Mouse (Mus musculus) lung, postnatal 0 days (tissue): ENCODE results near the gene Crygc. TPM values are rescaled to one million over a fixed set of nuclear protein-coding genes. Genes with fewer than 3 reads are reported as not detected.

ENCODE experiments used
- ATAC-seq: fragments of 200-750 bp; cut with Nextera tagmentation; 2 replicates; pipeline ENCODE4 v1.8.0; 2017; ENCODE audit warnings: moderate library complexity
- DNase-seq: peaks from one replicate; pipeline ENCODE4 v3.0.0-alpha.2; 2016; ENCODE audit warnings: low spot score
- H3K27ac ChIP-seq: fragments of 300-500 bp; sonication (generic); 2 replicates; pipeline ENCODE4 v1.5.1; 2014; ENCODE audit warnings: antibody characterized with exemption, mild to moderate bottlenecking, low read length, mixed read lengths
- H3K27me3 ChIP-seq: fragments of 300-500 bp; sonication (generic); replicated peaks from 2 replicates; pipeline ENCODE4 v1.6.1; 2014; ENCODE audit warnings: low read length, mixed read lengths; ENCODE audit not compliant: insufficient read depth
- H3K36me3 ChIP-seq: fragments of 300-500 bp; sonication (generic); 2 replicates; pipeline ENCODE4 v1.6.1; 2014; ENCODE audit warnings: low read length, mixed read lengths; ENCODE audit not compliant: insufficient read depth
- H3K4me1 ChIP-seq: fragments of 300-500 bp; sonication (generic); 2 replicates; pipeline ENCODE4 v1.6.1; 2014; ENCODE audit warnings: antibody characterized with exemption, low read depth, low read length, mixed read lengths; ENCODE audit not compliant: insufficient read depth
- H3K4me2 ChIP-seq: fragments of 300-500 bp; sonication (generic); replicated peaks from 2 replicates; pipeline ENCODE4 v1.6.1; 2014; ENCODE audit warnings: low read depth, mild to moderate bottlenecking, low read length, moderate library complexity, mixed read lengths
- H3K4me3 ChIP-seq: fragments of 300-500 bp; sonication (generic); 2 replicates; pipeline ENCODE4 v1.5.1; 2014; ENCODE audit warnings: low read depth, low read length
- H3K9ac ChIP-seq: fragments of 300-500 bp; sonication (generic); replicated peaks from 2 replicates; pipeline ENCODE4 v1.6.1; 2014; ENCODE audit warnings: low read depth, mild to moderate bottlenecking
- H3K9me3 ChIP-seq: fragments of 300-500 bp; sonication (generic); 2 replicates; pipeline ENCODE4 v1.6.1; 2016; ENCODE audit warnings: low read length, mixed read lengths
- CTCF ChIP-seq: IDR thresholded peaks from 2 replicates; pipeline ENCODE4 v1.5.1; 2016; ENCODE audit warnings: antibody characterized with exemption, mild to moderate bottlenecking
- EP300 ChIP-seq: IDR thresholded peaks from 2 replicates; pipeline ENCODE4 v1.6.1; 2016; ENCODE audit warnings: antibody characterized with exemption, mild to moderate bottlenecking, control low read depth
- WGBS: fragments of 180-500 bp; shearing (Covaris S2); extraction: QIAGEN DNeasy Blood & Tissue Kit; methylation state at CpG from one replicate; pipeline ENCODE4 v1.1.7; 2014; 5-methylcytosine and 5-hydroxymethylcytosine counted together
- polyA plus RNA-seq: library from polyadenylated mRNA; unstranded; fragments of >200 nt; fragmentation: Nextera tagmentation; extraction: Ambion mirVana; gene quantifications from 2 replicates; pipeline ENCODE4 v1.2.1, GENCODE M21; 2015

The Crygc gene
- polyA plus RNA-seq, 1 experiment from 2014 or later = not detected

DNA sequence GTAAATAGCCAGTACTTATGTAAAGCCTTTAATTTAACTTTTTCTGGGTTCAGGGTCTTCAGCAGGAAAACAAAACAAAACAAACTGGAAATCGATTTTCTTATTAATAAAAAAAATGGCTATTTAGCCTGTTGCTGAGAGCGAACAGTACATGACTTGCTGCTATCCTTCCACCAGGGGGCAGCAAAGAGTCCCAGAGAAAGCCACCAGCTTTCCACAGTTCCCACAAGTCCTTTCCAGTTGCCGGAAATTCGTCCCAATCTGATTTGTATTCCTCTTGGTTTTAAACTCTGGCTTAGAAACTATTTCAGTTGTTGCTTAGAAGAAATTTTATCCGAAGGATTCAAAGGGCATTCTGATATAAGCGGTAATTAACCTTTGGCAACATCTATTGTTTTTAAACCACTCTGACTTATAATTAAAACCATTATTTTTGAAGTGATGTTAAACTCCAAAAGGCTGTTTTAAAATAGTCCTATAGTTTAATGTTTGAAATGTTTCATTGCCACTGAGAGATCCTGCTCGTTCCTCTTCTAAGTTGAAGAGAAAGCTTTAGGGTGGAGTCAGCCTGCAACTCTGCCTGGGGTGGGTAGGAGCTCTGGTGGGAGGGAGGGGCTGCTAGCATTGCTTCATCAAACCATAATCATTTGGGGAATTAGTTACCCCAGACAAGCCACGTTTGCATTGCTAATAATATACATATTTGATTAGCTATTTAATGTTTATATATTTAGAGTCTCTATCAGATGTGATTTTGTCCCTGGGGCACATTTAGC is 38.7 kb upstream of the Crygc start:
- ATAC-seq (peak; percentile 72), DNase-seq (peak; percentile 88)
- WGBS = 8% methylated on average over 8 of the region's 8 CpGs
- H3K27ac ChIP-seq = peak overlapping the region; percentile 20; the same call in 1 of the 2 replicates
- TF ChIP-seq EP300 = peak; percentile 37; the same call in 1 of the 2 replicates
- peak; percentile 90 for TF ChIP-seq CTCF
- H3K9me3 ChIP-seq = no peaks in the 10 kb centered on the region
- H3K4me1 ChIP-seq = peaks cover 3% of the 10 kb centered on the region; the same call in 1 of the 2 replicates
- peak overlapping the region; percentile 8; the same call in 1 of the 2 replicates for H3K4me3 ChIP-seq
- peak overlapping the region; percentile 31 for H3K4me2 ChIP-seq
- no peak overlapping the region for H3K9ac ChIP-seq
- H3K36me3 ChIP-seq = no peaks in the 10 kb centered on the region
- H3K27me3 ChIP-seq = no peaks in the 10 kb centered on the region

DNA sequence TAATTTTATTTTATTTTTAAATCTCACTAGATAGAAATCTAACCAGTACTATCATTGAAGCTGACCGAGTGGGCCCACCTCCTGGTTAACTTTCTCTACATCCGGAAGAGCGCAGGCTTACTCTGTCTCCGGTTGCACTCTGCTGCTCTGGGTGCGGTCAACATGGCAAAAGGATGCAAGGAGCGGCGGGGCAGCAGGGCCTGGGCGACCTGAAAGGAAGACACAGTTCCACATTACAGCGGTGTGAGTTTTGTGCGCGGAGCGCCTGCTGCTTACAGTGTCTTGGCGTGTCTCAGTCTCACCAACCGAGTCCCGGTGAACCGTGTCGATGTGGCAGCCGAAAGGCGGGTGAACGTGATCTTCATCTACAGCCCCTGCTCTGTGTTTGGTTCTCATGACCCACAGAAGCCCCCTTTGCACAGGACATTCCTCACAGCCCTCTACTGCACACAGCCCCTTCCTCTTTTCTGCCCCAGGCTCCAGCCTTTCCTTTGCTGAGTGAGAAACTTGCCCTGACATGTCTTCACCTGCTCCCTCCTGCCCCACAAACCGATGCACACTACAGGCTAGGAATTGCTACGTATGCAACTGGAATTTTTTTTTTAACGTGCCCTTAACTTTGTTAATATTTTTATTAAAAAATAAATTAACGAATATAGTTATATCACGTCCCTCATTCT is 36.4 kb upstream of the Crygc start:
- H3K27ac ChIP-seq = no peak overlapping the region
- 67% methylated on average over 25 of the region's 25 CpGs for WGBS
- peaks cover 3% of the 10 kb centered on the region; the same call in 1 of the 2 replicates for H3K4me1 ChIP-seq
- no peak overlapping the region for H3K4me2 ChIP-seq
- TF ChIP-seq CTCF (no peak), EP300 (no peak)
- no peaks in the 10 kb centered on the region for H3K36me3 ChIP-seq
- no peak overlapping the region for H3K9ac ChIP-seq
- H3K27me3 ChIP-seq = no peaks in the 10 kb centered on the region
- DNase-seq = no peak
- no peaks in the 10 kb centered on the region for H3K9me3 ChIP-seq
- no peak overlapping the region for H3K4me3 ChIP-seq
- ATAC-seq = no peak

DNA sequence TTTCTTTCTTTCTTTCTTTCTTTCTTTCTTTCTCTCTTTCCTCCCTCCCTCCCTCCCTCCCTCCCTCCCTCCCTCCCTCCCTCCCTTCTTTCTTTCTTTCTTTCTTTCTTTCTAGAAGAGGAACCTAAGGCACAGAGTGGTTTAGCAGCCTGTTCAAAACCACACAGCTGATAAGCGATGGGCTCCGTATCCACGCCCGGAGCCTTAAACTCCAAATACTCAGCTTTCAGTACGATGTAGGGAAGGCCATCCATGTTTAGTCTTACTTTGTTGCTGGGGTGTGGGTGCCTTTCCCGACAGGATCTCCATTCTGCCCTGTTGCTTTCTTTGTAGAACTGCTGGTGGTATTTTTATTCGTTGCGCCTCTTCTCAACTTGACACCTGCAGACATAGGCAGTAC is 35.7 kb upstream of the Crygc start:
- no peak for ATAC-seq
- H3K9me3 ChIP-seq = no peaks in the 10 kb centered on the region
- DNase-seq = no peak

GRCm38 (mm10) chr1:65107654-65108279 is 34.3 kb upstream of the Crygc start:
- no peak overlapping the region for H3K4me2 ChIP-seq
- H3K4me3 ChIP-seq = no peak overlapping the region
- DNase-seq (no peak), ATAC-seq (no peak)
- WGBS = 72% methylated on average over 10 of the region's 10 CpGs
- H3K4me1 ChIP-seq = no peaks in the 10 kb centered on the region
- H3K27ac ChIP-seq = no peak overlapping the region
- H3K27me3 ChIP-seq = no peaks in the 10 kb centered on the region
- H3K9ac ChIP-seq = no peak overlapping the region
- H3K36me3 ChIP-seq = no peaks in the 10 kb centered on the region
- H3K9me3 ChIP-seq = no peaks in the 10 kb centered on the region
- TF ChIP-seq EP300 (no peak), CTCF (no peak)

More for the DNA sequence above, 35.7 kb upstream of the Crygc start:
- peaks cover 3% of the 10 kb centered on the region; the same call in 1 of the 2 replicates for H3K4me1 ChIP-seq
- TF ChIP-seq CTCF = no peak
- no peak for TF ChIP-seq EP300
- 86% methylated on average over 8 of the region's 8 CpGs for WGBS
- H3K27ac ChIP-seq = no peak overlapping the region
- no peak overlapping the region for H3K9ac ChIP-seq
- no peaks in the 10 kb centered on the region for H3K27me3 ChIP-seq
- no peak overlapping the region for H3K4me2 ChIP-seq
- H3K4me3 ChIP-seq = no peak overlapping the region
- no peaks in the 10 kb centered on the region for H3K36me3 ChIP-seq

- Histone ChIP-seq H3K4me3 (no peak within 1 kb of the TSS), H3K36me3 (no peaks in the 10 kb centered on the region), H3K9ac (no peak within 1 kb of the TSS), H3K27me3 (no peaks in the 10 kb centered on the region), H3K4me2 (no peak within 1 kb of the TSS), H3K27ac (no peak within 1 kb of the TSS), H3K4me1 (no peaks in the 10 kb centered on the region), H3K9me3 (no peaks in the 10 kb centered on the region)
- DNase-seq (no peak), ATAC-seq (no peak)
- WGBS = 89% methylated on average over 11 of the region's 11 CpGs
- TF ChIP-seq EP300 (no peak), CTCF (no peak)
These were observed 29.8 kb upstream of the Crygc start, which contains the start of gene Cryga for GRCm38 (mm10) chr1:65103273-65103672. Gene Cryga, minus strand, starts transcription at chr1:65103373.

DNA sequence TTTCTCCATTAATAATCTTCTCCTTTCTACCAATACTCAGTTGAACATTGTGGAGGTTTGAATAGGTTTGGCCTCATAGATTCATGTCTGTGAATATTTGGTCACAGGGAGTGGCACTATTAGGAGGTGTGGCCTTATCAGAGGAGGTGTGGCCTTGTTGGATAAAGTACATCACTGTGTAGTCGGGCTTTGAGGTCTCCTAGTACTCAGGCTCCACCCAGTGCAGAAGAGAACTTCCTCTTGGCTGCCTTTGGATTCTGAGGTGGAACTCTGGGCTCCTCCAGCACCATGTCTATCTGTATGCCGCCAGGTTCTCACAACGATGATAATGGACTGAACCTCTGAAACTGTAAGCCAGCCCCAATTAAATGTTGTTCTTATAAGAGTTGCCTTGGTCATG is 23.5 kb upstream of the Crygc start:
- Histone ChIP-seq H3K4me2 (no peak overlapping the region), H3K4me1 (no peaks in the 10 kb centered on the region), H3K9ac (no peak overlapping the region), H3K27me3 (no peaks in the 10 kb centered on the region), H3K27ac (no peak overlapping the region), H3K36me3 (no peaks in the 10 kb centered on the region), H3K9me3 (no peaks in the 10 kb centered on the region), H3K4me3 (no peak overlapping the region)
- WGBS = 74% methylated on average over 3 of the region's 3 CpGs
- ATAC-seq (no peak), DNase-seq (no peak)
- no peak for TF ChIP-seq CTCF
